Mouse (Mus musculus) cerebellum, adult 2 months (tissue): Measurements from ENCODE around the gene Proser2. TPM values are rescaled to one million over a fixed set of nuclear protein-coding genes. Genes with fewer than 3 reads are reported as not detected.

ENCODE experiments used
- DNase-seq, 2 experiments: peaks; one replicate each; pipeline ENCODE4 v3.0.0; 2021
- H3K27ac ChIP-seq: fragments of 200-500 bp; 2 replicates; pipeline ENCODE4 v1.5.1; 2012; ENCODE audit warnings: low read length, control low read depth, inconsistent platforms; ENCODE audit not compliant: insufficient read depth
- H3K27me3 ChIP-seq: fragments of 200-500 bp; 2 replicates; pipeline ENCODE4 v1.6.1; 2012; ENCODE audit warnings: inconsistent platforms, mild to moderate bottlenecking, low read length, moderate library complexity; ENCODE audit not compliant: control insufficient read depth, insufficient read depth
- H3K4me1 ChIP-seq: fragments of 200-500 bp; 2 replicates; pipeline ENCODE4 v1.6.1; 2011; ENCODE audit warnings: low read length; ENCODE audit not compliant: control insufficient read depth, insufficient read depth
- H3K4me3 ChIP-seq: fragments of 200-500 bp; replicated peaks from 2 replicates; pipeline ENCODE3; 2011; ENCODE audit warnings: mild to moderate bottlenecking, low read depth, low read length, control low read depth; ENCODE audit not compliant: insufficient read depth
- CTCF ChIP-seq: fragments of 200-500 bp; IDR thresholded peaks from 2 replicates; pipeline ENCODE4 v1.5.1; 2011; ENCODE audit warnings: low read depth, mild to moderate bottlenecking, control low read depth, low read length, moderate library complexity, borderline replicate concordance; ENCODE audit not compliant: insufficient read depth
- POLR2A ChIP-seq: fragments of 200-500 bp; IDR thresholded peaks from 2 replicates; pipeline ENCODE4 v1.6.1; 2011; ENCODE audit warnings: low read length, control low read depth, borderline replicate concordance; ENCODE audit not compliant: insufficient read depth
- WGBS: fragments of 180-500 bp; shearing (Covaris S2); methylation state at CpG from one replicate; pipeline ENCODE4 v1.1.7; 2018; 5-methylcytosine and 5-hydroxymethylcytosine counted together
- polyA plus RNA-seq: library from polyadenylated mRNA; depleted of rRNA; stranded (reverse); fragments of >200 nt; gene quantifications from 2 replicates; pipeline ENCODE4 v1.2.3, GENCODE M21; 2012; rRNA removed

The Proser2 gene
- polyA plus RNA-seq = 7.7 and 10.7 TPM in 2 replicates

DNA sequence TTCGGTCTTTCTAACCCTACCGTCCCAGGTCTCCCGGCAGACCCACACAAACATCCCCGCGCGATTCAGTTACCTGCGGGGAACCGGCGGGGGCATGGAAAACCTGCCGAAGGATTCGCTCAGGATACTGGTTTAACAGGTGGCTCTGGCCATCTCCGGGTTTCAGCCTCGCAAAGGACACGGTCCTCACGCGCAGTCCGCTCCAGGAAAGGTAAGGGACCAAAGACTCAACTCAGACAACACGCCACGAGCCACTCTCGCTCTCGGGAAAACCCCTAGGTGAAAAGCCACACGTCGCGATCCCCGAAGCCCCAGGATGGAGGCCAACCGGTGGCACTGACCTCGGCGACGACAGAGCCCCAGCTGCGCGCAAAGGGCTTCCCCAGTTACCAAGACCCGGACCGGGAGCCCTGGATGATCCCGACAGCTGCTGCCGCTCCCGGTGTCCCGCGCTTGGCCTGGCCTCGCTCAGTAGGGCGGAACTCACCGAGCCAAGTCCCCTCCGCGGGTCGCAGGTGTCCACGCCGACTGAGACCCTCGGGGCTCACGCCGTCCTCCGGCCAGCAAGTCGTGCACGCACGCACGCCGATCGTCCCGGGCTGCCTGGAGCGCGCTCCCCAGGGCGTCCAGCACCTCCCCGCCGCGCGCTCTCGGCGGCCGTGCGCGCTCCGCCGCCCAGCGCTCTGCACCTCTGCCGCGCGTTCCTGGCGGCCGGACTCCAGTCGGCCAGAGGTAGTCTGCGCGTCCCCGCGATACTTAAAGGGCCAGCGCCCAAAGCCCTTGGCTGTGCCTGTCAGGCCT lies at the start of gene Proser2:
Gene Proser2 (minus strand): TSS at position 657 of the 801 bp plus-strand sequence.
- Histone ChIP-seq H3K27me3 (no peaks in the 10 kb centered on the region), H3K4me3 (peak within 1 kb of the TSS; percentile 70), H3K4me1 (no peaks in the 10 kb centered on the region), H3K27ac (no peak within 1 kb of the TSS)
- TF ChIP-seq CTCF (no peak), POLR2A (no peak)
- DNase-seq = peak; percentile 63 to 64
- WGBS = 1% methylated on average over 81 of the region's 83 CpGs

GRCm38 (mm10) chr2:6179749-6180117 lies 49.7 kb upstream of the Proser2 start:
- TF ChIP-seq POLR2A (no peak), CTCF (no peak)
- DNase-seq = no peak
- WGBS = 97% methylated on average over 1 of the region's 1 CpGs
- no peak overlapping the region for H3K27ac ChIP-seq
- no peaks in the 10 kb centered on the region for H3K27me3 ChIP-seq
- H3K4me3 ChIP-seq = no peak overlapping the region
- H3K4me1 ChIP-seq = no peaks in the 10 kb centered on the region

- no peak for DNase-seq
- Histone ChIP-seq H3K4me1 (no peaks in the 10 kb centered on the region), H3K27me3 (no peaks in the 10 kb centered on the region), H3K27ac (no peak overlapping the region), H3K4me3 (no peak overlapping the region)
- no peak for TF ChIP-seq CTCF
- no peak for TF ChIP-seq POLR2A
- WGBS = 89% methylated on average over 16 of the region's 16 CpGs
Measured at GRCm38 (mm10) chr2:6178901-6179748, 49.1 kb upstream of the Proser2 start.

DNA sequence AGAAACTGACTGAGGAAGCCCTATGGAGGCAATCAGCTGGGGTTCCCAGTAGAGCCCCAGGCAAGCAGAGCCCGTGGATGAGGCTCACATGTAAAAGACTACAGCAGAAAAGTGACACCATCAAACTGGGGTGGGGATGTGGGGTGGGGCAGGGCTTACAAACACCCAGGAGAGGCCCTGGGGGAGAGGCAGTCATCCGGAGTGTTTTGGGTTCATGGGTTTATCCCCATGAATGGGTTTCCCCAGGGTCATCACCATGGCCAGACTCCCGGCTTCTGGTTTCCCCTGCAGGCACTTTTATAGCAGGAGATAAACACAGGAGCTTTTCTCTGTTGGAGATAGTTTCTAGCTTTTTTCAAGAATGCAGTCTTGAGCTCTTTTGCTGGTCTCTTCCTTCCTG lies 43.0 kb upstream of the Proser2 start:
- Histone ChIP-seq H3K4me1 (no peaks in the 10 kb centered on the region), H3K4me3 (no peak overlapping the region), H3K27me3 (no peaks in the 10 kb centered on the region), H3K27ac (no peak overlapping the region)
- TF ChIP-seq POLR2A (no peak), CTCF (no peak)
- DNase-seq = no peak
- 65% methylated on average over 3 of the region's 3 CpGs for WGBS

- Histone ChIP-seq H3K27ac (no peak overlapping the region), H3K4me1 (no peaks in the 10 kb centered on the region), H3K4me3 (no peak overlapping the region), H3K27me3 (no peaks in the 10 kb centered on the region)
- TF ChIP-seq CTCF (no peak), POLR2A (no peak)
- DNase-seq = no peak
- WGBS = 69% methylated on average over 2 of the region's 2 CpGs
Measured at GRCm38 (mm10) chr2:6168560-6168959, 38.5 kb upstream of the Proser2 start.

DNA sequence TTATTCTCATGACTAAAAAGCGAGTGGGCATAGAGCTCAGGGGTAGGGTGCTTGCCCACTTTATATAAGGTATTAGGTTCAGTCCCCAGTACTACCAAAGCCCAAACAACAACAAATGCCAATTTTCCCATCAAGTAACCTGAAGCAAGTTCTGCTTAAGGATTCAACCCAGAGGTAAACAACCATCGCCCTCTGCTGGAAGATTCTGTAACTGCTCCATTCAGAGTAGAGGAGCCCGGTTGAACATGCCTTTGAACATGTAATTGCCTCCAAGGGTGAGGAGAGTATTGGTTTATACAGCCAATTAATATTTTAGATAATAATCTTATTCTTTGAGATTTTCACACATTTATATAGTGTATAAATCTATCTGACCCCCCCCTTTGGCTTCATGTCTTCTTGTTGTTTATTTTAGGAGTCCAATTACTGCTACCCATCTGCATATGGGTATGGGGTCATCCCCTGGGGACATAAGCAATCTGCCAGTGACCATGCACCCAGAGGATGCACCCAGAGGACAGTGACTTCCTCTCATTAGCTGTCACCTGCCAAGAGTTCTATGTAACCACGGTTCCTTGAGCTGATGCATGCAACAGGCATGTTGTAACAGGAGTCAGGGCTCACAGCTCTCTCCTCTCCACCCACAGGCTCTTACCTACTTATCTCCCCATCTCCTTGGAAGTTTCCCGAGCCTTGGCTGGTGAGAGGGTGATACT lies 38.0 kb upstream of the Proser2 start:
- TF ChIP-seq POLR2A (no peak), CTCF (peak; percentile 58; the same call in 1 of the 2 replicates)
- Histone ChIP-seq H3K4me1 (no peaks in the 10 kb centered on the region), H3K4me3 (no peak overlapping the region), H3K27ac (no peak overlapping the region), H3K27me3 (no peaks in the 10 kb centered on the region)
- WGBS = 24% methylated on average over 5 of the region's 5 CpGs
- peak; percentile 64 to 69 for DNase-seq

DNA sequence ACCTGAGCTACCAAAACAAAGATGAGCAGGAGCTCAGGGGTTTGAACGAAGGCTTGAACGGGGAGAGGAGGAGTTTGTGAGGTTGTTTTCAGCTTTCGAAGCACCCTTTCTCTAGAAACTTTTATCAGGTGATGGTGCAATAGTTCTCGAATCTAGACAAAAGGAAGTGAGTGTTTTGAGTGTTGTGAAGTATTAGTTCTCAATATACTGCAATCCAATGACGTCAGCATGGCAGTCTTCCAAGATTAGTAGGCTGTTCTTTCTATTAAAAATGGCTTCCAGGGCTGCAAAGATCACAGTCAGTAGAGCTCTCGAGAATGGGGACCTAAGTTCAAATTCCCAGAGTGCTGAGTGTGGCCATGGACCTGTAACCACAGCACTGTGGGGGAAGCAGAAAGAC lies 35.8 kb upstream of the Proser2 start:
- Histone ChIP-seq H3K27me3 (no peaks in the 10 kb centered on the region), H3K4me1 (no peaks in the 10 kb centered on the region), H3K4me3 (no peak overlapping the region), H3K27ac (no peak overlapping the region)
- WGBS = 77% methylated on average over 6 of the region's 6 CpGs
- TF ChIP-seq POLR2A = no peak
- TF ChIP-seq CTCF = no peak
- no peak for DNase-seq

GRCm38 (mm10) chr2:6164606-6165290 lies 34.7 kb upstream of the Proser2 start:
- H3K27ac ChIP-seq = no peak overlapping the region
- no peak for DNase-seq
- no peak for TF ChIP-seq POLR2A
- no peak for TF ChIP-seq CTCF
- no peaks in the 10 kb centered on the region for H3K27me3 ChIP-seq
- H3K4me1 ChIP-seq = no peaks in the 10 kb centered on the region
- 51% methylated on average over 16 of the region's 16 CpGs for WGBS
- H3K4me3 ChIP-seq = no peak overlapping the region
